Mouse (Mus musculus) frontal cortex, postnatal 10 days (tissue): ENCODE measurements around the gene Ctcfl.
A peak's percentile ranks its signal among the peaks of the same experiment; 100 is the strongest.

ENCODE experiments used
- DNase-seq, 2 experiments: peaks; one replicate each; pipeline ENCODE4 v3.0.0; 2022; ENCODE audit warnings: low spot score in 2 of 2, mixed read lengths in 1 of 2

Ctcfl gene

GRCm38 (mm10) chr2:173083712-173084475 is 35.4 kb downstream of the Ctcfl start:
- no peak for DNase-seq

- no peak for DNase-seq
These were observed 36.2 kb downstream of the Ctcfl start for GRCm38 (mm10) chr2:173083106-173083505.

- DNase-seq = no peak
These were observed 36.6 kb downstream of the Ctcfl start for GRCm38 (mm10) chr2:173082706-173083105.

DNA sequence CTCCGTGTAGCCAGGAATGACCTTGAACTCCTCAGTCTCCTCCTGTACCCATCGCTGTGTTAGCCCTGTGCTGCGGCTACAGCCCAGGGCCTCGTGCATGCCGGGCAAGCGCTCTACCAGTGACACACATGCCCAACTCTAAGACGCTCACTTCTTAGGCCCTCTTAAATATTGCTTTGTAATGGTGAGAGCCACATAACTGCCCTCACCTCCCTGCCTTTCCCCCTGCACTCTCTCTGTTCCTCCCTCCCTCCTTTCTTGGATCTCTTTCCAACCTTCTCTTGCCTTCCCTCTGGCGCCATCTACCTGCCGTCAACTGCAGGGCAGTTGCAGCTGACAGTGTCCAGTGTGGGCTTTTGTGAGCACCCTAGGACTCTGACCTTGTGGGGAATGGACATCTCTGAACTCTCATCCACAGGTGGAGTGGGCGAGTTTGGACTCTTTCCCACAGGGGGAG is 38.5 kb downstream of the Ctcfl start:
- DNase-seq = peak in 1 of 2 experiments; percentile 69

DNA sequence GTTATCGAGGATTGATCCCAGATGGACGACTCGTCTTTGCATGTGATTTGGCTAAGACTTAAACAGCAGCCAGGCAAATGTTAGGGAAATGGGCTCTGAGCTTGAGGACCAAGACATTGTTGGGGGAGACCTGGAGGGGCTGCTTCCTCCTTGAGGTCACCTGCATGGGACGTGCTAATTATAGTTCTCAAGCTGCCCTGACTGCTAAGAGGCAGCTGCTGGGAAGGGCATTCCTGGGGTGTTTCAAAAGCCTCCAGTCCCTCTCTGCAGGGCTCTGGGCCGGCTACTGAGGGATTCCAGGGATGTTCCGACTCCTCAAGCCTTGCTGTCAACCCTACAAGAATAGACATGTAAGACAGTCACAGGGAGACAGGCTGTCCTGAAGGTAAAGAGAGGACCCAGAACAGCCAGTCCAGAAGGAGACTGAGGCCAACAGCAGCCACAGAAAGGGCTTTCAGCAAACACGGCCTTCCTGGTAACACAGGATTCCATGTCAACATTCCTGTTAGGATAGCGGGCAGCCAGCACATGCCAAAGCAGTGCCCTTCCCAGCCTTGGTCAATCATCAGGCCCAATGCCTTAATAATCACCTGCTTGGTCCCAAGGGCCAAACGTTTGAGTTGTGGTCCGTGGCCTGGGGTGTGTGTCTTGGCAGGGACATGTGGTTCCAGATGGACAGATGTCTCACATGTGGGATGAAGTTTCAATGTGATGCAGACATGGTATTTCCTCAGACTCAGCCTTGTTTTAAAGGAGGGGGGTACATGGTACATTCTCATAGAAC is 39.4 kb downstream of the Ctcfl start:
- no peak for DNase-seq

DNA sequence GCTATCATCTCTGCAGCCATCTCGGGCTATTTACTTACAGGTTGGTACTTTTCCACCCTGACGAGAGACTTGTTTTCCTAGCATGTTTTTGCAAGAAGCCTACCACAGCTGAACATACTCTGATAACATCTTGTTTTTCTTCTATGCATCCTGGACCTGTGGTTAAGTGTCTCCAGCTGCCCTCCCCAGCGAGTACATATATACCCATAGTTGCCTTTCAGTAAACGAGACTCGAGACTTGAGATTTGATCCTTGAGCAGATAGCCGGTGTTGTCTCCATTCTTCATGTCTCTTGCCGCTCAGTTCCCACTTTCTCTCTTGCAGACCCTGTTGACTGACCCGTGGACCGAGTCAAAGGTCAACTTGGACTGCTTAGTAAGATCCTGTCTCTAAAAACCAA is 42.4 kb downstream of the Ctcfl start:
- DNase-seq = no peak

DNA sequence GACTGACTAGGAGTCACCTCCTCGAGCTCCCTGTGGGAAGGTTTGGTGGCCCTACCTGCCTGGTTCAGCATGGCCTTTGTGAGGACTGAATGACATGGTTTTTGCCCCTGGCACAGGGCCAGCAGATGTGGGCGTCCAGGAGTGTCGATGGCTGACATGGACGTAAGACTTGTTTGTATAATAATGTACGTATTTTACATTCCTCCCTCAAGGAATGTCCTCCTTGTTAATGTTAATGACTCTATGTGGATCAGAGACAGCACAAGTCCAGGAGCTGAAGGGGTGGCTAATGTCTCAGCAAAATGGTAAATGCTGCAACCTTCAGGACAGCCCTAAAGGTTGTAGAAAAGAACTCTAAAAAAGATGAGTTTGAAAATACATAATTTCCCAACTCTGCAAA is 45.7 kb downstream of the Ctcfl start:
- DNase-seq = no peak

DNA sequence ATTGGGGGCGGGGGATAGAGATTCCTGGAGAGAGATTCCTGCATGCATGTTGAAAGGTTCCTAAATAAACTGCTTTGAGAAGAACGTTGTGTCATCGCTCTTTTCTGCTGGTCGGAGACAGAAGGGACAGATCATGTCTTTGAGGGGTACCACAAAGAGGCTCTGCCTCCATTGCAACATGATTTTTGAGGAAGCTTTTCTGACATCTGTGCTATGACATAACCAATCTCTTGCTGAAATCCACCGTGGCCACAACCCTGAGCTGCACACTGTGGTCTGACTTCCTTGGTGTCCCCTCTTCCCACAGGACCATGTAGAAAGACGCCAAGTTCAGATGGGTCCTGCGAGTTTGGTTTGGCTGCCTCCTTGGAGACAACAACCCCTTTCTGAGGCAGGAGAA is 46.4 kb downstream of the Ctcfl start:
- no peak for DNase-seq

DNA sequence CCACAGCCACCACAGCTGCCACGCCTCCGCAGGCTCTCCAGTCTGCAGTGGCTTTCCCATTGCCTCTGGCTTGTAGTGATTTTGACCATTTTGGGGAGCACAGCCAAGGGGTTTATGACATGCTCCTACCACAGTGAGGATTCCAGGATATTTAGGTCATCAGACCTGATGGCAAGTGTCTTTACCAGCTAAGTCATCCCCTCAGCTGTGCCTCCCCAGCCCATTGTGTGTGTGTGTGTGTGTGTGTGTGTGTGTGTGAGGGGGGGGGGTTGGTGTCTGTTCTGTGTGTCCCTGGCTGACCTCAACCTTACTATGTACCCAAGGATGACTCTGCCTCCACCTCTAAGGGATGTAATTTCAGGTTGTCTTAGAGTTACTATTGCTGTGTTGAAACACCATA is 54.5 kb downstream of the Ctcfl start:
- DNase-seq = no peak

- no peak for DNase-seq
These were observed 56.1 kb downstream of the Ctcfl start for GRCm38 (mm10) chr2:173063219-173063618.

- DNase-seq = no peak
These were observed 57.6 kb downstream of the Ctcfl start for GRCm38 (mm10) chr2:173061443-173062351.

DNA sequence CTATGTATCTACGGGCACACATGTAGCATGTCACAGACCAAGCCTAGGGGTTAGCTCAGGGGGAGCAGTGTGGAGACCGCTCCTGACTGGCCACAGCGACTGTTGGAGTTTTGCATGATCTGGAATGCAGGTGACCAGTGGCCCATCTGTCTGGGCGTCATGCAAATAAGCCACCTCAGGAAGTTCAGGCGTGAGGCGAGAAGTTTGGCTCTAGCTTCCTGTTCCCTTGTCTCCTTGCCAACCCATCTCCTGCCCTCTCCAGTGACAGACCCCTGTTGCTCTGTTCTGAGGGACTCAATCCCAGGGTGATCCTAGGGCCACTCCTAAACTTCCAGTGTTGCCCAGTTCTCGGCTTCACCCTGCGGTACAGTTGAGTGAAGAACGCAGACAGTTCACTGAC is 58.9 kb downstream of the Ctcfl start:
- no peak for DNase-seq

- DNase-seq = no peak
These were observed 61.1 kb downstream of the Ctcfl start for GRCm38 (mm10) chr2:173058263-173058662.

GRCm38 (mm10) chr2:173057623-173058022 is 61.7 kb downstream of the Ctcfl start:
- no peak for DNase-seq

GRCm38 (mm10) chr2:173056882-173057315 is 62.4 kb downstream of the Ctcfl start:
- no peak for DNase-seq

DNA sequence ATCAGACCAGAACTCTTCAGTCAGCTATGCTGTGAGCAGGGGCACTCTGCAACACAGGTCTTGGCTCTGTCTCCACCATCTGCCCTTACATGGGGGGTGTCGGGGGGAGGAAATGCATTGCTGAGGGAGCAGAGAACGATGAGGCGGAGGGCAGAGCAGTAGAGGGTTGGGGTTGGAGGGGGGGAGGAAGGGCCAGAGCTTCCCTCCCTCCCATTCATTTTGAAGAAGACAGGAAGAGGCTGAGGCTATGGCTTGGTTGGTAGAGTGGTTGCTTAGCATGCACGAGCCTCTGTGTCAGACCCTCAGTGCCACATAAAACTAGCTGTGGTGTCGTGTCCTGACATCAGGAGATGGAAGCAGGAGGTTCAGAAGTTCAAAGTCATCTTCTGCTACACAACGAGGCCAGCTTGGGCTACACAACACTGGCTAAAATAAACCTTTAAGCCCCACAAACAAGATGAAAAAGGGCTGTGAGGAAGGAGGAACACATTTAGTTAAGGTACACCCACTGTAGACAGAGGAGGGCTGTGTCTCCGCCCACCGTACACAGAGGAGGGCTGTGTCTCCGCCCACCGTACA is 62.9 kb downstream of the Ctcfl start:
- DNase-seq = no peak

DNA sequence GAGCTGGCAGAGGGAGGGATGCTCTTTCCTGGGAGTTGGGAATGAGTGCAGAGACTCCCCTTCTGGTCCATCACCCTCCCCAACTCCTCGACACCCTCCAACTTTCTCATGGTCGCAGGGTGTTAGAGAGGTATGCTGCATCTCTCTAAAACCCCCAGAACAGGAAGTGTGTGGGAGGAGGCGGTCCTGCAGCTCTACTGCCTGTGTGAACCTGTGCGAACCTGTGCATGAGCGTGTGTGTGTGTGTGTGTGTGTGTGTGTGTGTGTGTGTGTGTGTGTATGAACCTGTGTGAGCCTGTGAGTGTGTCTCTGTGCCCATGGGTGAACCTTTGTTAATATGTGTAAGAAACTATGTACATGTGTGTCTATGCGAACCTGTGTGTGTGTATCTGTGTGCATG is 65.5 kb downstream of the Ctcfl start:
- DNase-seq = no peak

DNA sequence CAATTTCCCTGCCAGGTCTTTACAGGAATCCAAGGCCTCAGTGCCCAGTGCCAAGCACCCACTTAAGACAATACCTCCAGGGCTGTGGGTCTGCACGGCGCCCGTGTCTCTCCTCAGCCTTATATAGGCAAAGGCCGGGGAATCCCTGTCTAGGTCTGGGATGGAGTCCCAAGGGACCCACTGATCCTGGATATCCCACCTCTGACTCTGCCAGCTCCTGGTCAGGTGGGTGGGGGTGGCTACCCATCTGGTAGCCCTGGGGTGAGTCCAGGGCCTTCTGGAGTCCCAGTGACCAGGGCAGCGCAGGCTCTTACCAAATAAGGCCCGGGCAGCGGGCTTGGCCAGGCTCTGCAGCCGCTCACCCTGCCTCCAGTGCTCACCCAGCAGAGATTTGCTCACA is 66.4 kb downstream of the Ctcfl start:
- DNase-seq = no peak

DNA sequence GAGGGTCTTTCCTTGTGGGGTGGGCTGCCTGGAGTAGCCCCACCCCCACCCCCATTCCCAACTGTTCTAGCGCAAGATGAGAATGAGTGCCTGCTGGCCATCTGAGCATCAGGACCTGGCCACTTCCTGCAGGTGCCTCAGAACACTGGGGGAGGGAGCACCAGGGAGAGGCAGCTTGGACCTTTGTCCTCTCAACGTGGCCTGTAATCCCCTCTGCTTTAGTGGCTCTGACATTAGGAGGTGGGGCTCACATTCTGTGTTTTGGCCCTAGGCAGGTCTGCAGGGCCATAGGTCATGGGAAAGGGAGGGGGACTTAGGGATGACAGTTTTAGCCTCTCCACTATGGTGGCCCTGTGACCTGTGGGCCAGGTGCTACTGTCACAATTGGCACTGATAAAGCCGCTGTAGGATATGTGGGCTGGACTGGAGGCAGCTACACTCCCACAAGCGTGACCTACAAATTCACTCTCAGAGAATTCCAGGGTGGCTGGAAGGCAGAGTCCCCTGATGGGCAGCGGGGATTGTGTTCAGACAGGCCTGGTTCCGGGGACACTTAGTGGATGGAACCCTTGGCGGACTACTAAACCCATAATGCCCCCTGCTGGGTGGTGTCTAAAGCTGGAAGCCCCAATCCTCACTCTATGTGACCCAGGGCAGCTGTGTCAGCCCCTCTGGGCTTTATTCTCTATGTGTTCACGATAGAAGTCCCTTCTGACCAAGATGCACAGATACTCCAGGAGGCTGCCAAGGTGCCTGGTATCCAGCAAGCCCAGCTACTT is 68.5 kb downstream of the Ctcfl start:
- no peak for DNase-seq

DNA sequence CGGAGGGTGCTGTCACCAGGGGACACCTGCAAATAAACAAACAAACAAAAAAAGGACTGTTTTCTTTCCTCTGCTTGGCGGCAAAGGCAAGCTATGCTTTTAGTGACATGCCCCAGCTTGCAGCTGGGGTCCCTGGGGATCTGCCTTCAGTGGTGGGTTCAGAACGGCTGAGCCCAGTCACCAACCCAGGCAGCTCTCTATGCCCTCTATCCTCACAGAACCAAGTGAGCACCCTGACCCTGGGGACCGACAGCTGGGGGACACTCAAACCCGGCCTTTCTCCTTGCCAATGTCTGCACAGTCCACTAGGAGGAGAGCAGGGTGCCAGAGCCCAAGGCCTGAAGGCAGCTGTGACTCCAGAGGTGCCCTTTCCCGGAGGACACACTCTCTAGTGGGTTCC is 69.5 kb downstream of the Ctcfl start:
- DNase-seq = no peak

DNA sequence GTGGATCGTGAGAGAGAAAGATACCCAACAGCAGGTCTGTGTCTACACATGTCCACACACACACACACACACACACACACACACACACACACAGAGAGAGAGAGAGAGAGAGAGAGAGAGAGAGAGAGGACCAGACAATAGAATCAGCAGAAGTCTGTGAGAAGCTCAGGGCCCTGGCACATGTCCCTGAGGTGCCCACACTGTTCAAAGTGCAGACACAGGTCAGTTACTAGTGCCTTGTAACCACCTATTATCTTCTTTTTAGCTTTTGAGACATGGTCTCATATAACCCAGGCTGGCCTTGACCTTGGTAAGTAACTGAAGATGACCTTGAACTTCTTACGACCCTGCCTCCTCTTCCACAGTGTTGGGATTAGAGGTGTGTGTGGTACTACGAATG is 70.1 kb downstream of the Ctcfl start:
- DNase-seq = no peak
